Mouse (Mus musculus) urinary bladder, postnatal 10 days (tissue): ENCODE measurements around the gene Sema5b.

Experiments
- DNase-seq: peaks from one replicate; pipeline ENCODE4 v3.0.0; 2022; ENCODE audit warnings: low spot score

Sema5b gene

GRCm38 (mm10) chr16:35634971-35635370 is 94.0 kb downstream of the Sema5b start:
- DNase-seq = no peak

GRCm38 (mm10) chr16:35639505-35639904 is 98.6 kb downstream of the Sema5b start:
- no peak for DNase-seq

GRCm38 (mm10) chr16:35648862-35649261 is 107.9 kb downstream of the Sema5b start:
- no peak for DNase-seq

GRCm38 (mm10) chr16:35652206-35652605 is 111.3 kb downstream of the Sema5b start:
- DNase-seq = no peak

- DNase-seq = no peak
Measured at GRCm38 (mm10) chr16:35652706-35653105, 111.8 kb downstream of the Sema5b start.

- DNase-seq = no peak
Measured at GRCm38 (mm10) chr16:35653951-35654350, 113.0 kb downstream of the Sema5b start.

GRCm38 (mm10) chr16:35660222-35660621 is 119.3 kb downstream of the Sema5b start:
- no peak for DNase-seq

- no peak for DNase-seq
Measured at GRCm38 (mm10) chr16:35663831-35664414, 123.0 kb downstream of the Sema5b start.

- DNase-seq = no peak
Measured at GRCm38 (mm10) chr16:35664847-35665246, 123.9 kb downstream of the Sema5b start.

GRCm38 (mm10) chr16:35677511-35678113 is 136.7 kb downstream of the Sema5b start:
- no peak for DNase-seq

GRCm38 (mm10) chr16:35678476-35678875 is 137.5 kb downstream of the Sema5b start:
- no peak for DNase-seq

GRCm38 (mm10) chr16:35681327-35682108 is 140.6 kb downstream of the Sema5b start:
- no peak for DNase-seq

- no peak for DNase-seq
Measured at GRCm38 (mm10) chr16:35685027-35685426, 144.1 kb downstream of the Sema5b start.

GRCm38 (mm10) chr16:35686491-35686890 is 145.5 kb downstream of the Sema5b start:
- DNase-seq = no peak

- DNase-seq = no peak
Measured at GRCm38 (mm10) chr16:35691606-35692005, 150.7 kb downstream of the Sema5b start.

- no peak for DNase-seq
Measured at GRCm38 (mm10) chr16:35694250-35694846, 153.4 kb downstream of the Sema5b start.

- DNase-seq = no peak
Measured at GRCm38 (mm10) chr16:35696103-35696502, 155.2 kb downstream of the Sema5b start.

- no peak for DNase-seq
Measured at GRCm38 (mm10) chr16:35701823-35702222, 160.9 kb downstream of the Sema5b start.

GRCm38 (mm10) chr16:35703763-35704679 is 163.1 kb downstream of the Sema5b start:
- DNase-seq = no peak

- no peak for DNase-seq
Measured at GRCm38 (mm10) chr16:35704796-35705195, 163.9 kb downstream of the Sema5b start.

GRCm38 (mm10) chr16:35707004-35707403 is 166.1 kb downstream of the Sema5b start:
- no peak for DNase-seq

- DNase-seq = no peak
Measured at GRCm38 (mm10) chr16:35711004-35711403, 170.1 kb downstream of the Sema5b start.
